Mouse (Mus musculus): ENCODE results near the gene Dppa2.

DNA sequence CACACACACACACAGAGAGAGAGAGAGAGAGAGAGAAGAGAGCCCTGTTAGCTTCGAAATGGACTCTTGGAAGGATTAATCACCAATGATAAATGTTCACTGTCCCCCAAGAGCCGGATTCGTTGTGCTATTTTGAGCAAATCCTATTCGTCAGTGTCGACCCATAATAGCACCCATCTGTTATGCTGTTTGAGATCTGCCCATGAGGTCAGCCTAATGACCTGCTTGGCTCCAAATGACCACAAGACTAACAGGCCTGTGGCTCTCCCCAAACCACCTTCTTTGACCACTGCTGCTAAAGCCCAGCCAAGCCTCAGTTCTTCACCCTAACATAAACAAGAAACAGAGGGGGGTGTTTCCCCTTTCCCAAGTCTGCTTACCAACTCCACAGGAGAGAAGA lies 23.2 kb downstream of the Dppa2 start:
- TF ChIP-seq CTCF (IDR thresholded peaks at IDR 0.05; ENCODE audit: low read depth, low read length) (no peak), POLR2A (IDR thresholded peaks at IDR 0.05; ENCODE audit: extremely low read depth, insufficient read depth, low read length) (no peak)
